Mouse (Mus musculus) regulatory T cell (primary cell): Measurements from ENCODE around the gene Thop1.
"Not testable (repeated sequence)": the region's sequence is repeated elsewhere in the genome, so short reads cannot be mapped to it uniquely, and the experiment has no call there.

ENCODE experiments used
- in situ Hi-C: fragments of 300-600 bp; cut with MboI, MseI; formaldehyde crosslinking; loops from one replicate; pipeline ENCODE4 v1.15.1; 2025; ENCODE audit warnings: high pct_unique_total_duplicates

The Thop1 gene

GRCm38 (mm10) chr10:81055802-81056340 lies 14.0 kb upstream of the Thop1 start:
- in situ Hi-C loops = not testable (repeated sequence)

GRCm38 (mm10) chr10:81057406-81058130 lies 12.3 kb upstream of the Thop1 start:
- in situ Hi-C loops = no loop called here

- in situ Hi-C loops = no loop called here
Measured at GRCm38 (mm10) chr10:81058896-81059295, 10.9 kb upstream of the Thop1 start.

- in situ Hi-C loops = no loop called here
Measured at GRCm38 (mm10) chr10:81059603-81060543, 10.0 kb upstream of the Thop1 start, which contains the start of gene Sgta. TSS of gene Sgta (minus strand) at chr10:81060181.

GRCm38 (mm10) chr10:81062710-81063109 lies 7.1 kb upstream of the Thop1 start:
- in situ Hi-C loops = no loop called here

GRCm38 (mm10) chr10:81064519-81064918 lies 5.3 kb upstream of the Thop1 start:
- in situ Hi-C loops = not testable (repeated sequence)

- in situ Hi-C loops = no loop called here
Measured at GRCm38 (mm10) chr10:81068706-81069105, 1.1 kb upstream of the Thop1 start.

GRCm38 (mm10) chr10:81072290-81072689 lies 2.5 kb downstream of the Thop1 start:
- in situ Hi-C loops = no loop called here

- in situ Hi-C loops = no loop called here
Measured at GRCm38 (mm10) chr10:81073464-81073863, 3.6 kb downstream of the Thop1 start.

- in situ Hi-C loops = no loop called here
Measured at GRCm38 (mm10) chr10:81075734-81076133, 5.9 kb downstream of the Thop1 start.

- in situ Hi-C loops = no loop called here
Measured at GRCm38 (mm10) chr10:81076356-81076755, 6.5 kb downstream of the Thop1 start.

- in situ Hi-C loops = no loop called here
Measured at GRCm38 (mm10) chr10:81077916-81078315, 8.1 kb downstream of the Thop1 start.

- in situ Hi-C loops = no loop called here
Measured at GRCm38 (mm10) chr10:81080008-81080655, 10.3 kb downstream of the Thop1 start.

GRCm38 (mm10) chr10:81082168-81082960 lies 12.5 kb downstream of the Thop1 start:
- in situ Hi-C loops = no loop called here

- in situ Hi-C loops = no loop called here
Measured at GRCm38 (mm10) chr10:81087021-81087420, 17.2 kb downstream of the Thop1 start.

GRCm38 (mm10) chr10:81089216-81089615 lies 19.4 kb downstream of the Thop1 start:
- in situ Hi-C loops = no loop called here

- in situ Hi-C loops = no loop called here
Measured at GRCm38 (mm10) chr10:81090621-81091020, 20.8 kb downstream of the Thop1 start.

- in situ Hi-C loops = no loop called here
Measured at GRCm38 (mm10) chr10:81092465-81093250, 22.8 kb downstream of the Thop1 start.

- in situ Hi-C loops = no loop called here
Measured at GRCm38 (mm10) chr10:81094931-81095678, 25.3 kb downstream of the Thop1 start.
